Mouse (Mus musculus) kidney, adult 8-10 months (tissue): ENCODE results near the gene Shc2.

Source experiments
- DNase-seq, 2 experiments: peaks; one replicate each; pipeline ENCODE4 v3.0.0; 2022

Gene Shc2

DNA sequence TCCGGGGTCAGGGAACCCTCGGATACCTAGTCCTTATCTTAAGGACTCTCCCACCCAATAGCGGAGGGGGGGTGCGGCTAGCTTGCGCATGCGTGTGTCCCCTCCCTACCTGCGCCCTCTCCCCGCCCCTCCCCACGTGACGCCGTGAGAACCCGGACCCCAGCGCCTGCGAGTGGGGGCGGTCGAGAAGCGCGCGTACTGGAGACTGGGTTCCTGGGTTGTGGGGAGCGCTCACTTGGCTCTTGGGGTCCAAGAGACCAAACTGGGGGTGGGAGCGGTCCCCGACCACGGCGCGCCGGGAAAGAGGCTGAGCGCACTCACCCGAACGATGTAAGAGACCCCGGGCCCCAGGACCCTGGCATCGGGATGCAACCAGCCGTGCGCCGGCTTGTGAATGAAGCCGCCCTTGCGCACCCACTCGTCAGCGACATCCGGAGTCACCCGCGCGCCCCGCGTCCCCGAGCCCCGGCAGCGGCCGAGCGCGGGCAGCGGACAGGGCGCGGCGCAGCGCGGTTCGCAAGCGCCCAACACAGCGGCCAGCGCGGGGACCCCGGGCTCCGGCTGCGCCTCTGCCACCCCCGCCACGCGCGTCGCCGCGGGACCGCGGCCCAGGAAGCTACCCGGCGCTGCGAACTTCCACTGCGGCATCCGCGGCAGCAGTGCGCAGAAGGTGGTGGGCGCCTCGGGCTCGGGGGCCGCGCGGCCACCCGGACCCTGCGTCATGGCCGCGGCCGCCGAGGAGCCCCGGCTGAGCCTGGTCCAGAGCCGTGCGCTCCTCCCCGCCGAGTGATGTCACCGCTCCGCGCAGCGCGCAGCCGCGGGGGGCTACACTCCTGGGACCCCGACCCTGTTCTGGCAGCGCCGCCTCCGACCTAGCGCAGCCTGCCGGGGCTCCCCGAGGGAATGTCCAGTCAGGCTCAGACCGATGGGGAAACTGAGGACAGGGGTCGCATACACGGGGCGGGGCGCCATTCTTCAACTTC lies at the start of gene Shc2:
Shc2 (minus strand) TSS at position 791 of the 983 bp plus-strand sequence.
- DNase-seq = no peak

DNA sequence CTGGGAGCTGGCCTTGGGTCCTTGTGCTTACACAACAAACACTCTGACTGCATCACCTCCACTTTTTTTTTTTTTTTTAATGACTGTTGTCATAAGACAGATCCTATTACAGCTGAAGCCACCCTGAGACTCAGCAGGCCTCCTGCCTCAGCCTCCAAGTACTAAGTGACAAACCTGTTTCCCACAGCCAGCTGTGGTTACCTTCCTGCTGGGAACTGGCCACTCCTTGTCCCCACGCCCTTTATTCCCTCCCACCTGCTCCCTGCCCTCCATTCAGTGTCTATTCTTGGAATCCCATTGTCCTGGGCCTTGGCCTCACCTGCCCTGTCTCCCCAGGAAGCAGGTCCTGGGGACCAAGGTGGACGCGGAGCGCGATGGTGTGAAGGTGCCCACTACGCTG lies 49.8 kb upstream of the Shc2 start:
- no peak for DNase-seq

DNA sequence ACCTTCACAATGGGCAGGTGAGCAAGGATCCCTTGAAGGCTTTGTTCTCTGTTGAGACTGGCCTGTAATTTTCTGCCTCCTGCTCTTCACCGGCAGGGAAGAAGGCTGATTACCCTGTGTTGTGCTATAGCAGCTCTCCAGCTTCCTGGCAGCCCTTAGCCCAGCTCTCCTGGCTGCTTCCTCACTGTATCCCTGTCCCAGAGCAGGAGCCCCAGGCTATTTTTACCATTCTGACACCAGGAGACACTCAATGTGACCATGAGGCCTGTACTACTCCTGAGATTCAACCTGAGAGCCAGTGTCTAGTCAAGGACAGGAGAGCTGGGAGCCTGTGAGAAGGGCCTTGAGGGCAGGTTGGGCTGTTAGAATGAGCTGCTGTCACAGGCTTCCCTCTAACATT lies 49.0 kb upstream of the Shc2 start:
- DNase-seq = no peak

DNA sequence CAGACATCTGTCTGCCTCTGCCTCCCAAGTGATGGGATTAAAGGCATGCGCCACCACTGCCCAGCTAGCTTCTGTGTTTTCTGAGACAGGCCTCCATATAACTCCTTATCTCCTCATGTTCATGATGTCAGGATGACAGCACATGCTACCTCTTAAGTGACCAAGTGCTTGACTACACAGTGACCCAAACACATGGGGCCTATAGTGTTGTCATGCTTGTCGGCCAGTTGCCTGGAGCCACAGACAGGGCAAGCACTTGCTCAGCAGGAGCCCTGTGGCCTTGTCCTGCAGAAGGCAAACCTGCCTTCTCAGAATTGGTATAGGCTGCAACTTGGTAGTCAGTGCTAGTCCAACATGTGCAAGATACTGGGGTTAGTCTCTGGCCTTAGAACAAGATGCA lies 48.5 kb upstream of the Shc2 start:
- DNase-seq = no peak

DNA sequence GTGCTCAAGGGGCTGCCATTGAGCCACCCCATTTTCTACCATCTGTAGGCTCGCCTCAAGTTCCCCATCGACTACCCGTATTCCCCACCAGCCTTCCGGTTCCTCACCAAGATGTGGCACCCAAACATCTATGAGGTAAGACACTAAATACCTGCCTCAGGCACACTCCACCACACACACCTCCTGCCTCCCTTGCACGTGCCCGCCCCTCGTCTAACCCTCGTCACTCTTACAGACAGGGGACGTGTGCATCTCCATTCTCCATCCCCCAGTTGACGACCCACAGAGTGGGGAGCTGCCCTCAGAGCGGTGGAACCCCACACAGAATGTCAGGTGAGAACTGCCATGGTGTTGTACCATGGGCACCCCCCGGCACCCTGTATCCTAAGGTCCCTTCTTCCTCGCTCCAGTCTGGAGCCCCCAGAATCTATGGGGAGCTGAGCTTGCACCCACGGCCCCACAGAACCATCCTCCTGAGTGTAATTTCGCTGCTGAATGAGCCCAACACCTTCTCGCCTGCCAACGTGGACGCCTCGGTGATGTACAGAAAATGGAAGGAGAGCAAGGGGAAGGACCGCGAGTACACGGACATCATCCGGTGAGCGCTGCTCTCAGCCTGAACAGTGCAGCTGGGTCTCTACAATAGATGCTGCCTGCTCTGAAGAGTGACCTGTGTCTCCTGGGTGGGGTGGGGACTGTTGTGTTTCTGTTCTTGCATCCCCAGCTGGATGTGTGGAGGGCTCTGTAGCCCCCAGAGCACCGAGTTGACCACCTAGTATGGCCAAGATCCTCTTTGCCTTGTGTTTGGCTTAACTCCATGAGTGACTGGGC lies 47.3 kb upstream of the Shc2 start:
- no peak for DNase-seq

DNA sequence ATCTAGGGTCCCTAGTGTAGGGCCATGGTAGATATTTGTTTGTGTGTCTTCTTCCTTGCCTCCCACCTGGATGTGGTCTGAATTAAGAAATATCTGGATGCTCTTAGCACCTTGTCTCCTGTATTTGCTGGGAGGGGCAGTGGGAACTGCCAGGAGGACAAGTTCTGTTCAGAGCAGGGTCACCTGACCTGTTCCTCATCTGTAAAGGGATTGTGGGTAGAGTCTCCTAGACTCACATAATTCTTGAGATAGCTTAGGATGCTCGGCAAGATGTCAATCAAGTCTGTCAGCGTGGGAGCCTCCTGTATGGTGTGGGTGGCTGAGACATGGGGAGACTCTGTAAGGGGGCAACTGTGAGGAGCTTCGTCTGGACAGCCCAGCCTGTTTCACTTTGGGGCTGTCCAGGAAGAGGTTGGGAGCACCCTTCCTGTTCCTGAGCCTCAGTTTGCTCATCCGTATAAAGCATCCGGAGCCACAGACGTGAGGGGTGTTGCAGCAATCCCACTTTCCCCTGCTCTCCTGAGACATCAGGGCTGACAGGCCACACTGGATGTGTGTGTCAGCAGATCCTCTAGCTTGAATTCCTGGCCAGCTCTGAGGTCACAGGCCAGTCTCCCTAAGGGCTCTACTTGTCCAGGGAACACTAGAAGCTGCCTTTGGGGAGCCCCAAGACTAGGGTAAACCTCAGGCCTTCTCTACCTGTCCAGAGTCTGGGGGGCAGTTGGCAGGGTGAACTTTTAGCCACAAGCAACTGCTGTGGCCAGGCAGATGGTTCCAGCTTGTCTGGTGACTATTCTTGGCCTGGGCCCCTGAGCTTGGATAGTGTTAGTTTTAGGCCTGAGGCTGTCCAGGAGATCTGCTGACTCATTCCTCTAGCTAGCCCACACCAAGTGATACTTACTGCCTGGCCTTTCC lies 46.3 kb upstream of the Shc2 start:
- no peak for DNase-seq

DNA sequence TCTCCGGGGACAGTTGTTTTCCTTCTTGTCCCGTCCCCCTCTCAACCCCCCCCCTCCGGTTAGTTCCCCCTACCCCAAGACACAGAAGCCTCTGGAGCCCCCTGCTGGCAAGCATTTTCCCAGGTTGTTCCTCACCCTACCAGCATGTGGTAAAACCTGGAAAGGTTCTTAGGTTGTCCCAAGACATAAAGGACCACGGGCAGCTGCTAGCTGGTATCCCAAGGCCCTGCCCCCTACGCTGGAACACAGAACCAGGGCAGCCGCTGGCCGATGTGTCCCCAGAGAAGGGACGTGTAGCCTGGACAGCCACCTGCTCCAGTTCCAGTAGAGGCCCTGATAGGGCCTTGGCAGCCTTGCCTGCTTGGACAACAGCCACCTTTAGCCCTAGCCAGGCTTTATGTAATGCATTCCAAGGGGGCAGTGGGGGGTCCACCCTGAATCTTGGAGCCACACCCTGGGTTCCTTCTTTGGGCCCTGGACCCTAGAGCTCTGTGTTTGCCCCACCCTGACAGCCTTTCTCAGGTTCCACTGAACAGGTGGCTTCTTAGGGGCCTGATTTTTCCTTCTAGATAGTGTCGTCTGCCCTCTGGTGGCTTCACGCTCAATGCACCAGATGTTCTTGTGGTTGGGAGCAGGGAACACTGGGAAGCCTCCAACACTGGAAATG lies 45.3 kb upstream of the Shc2 start:
- peak; percentile 70 to 81 for DNase-seq

DNA sequence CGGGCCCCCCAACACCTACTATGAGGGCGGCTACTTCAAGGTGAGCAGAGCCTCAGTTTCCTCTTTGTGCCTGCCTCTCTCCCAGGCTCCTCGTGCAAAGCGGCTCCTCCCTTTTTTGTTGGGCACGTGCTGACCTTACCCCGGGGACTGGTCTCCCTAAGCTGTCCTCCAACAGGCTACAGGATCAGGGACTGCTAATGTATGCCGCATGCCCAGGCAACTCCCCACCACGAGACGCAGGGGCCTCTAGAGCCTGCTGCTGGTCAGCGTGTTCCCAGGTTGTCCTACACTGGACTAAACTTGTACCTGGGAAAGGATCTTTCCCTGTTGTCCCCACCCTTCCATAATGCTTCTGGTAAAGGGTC lies 44.8 kb upstream of the Shc2 start:
- no peak for DNase-seq

DNA sequence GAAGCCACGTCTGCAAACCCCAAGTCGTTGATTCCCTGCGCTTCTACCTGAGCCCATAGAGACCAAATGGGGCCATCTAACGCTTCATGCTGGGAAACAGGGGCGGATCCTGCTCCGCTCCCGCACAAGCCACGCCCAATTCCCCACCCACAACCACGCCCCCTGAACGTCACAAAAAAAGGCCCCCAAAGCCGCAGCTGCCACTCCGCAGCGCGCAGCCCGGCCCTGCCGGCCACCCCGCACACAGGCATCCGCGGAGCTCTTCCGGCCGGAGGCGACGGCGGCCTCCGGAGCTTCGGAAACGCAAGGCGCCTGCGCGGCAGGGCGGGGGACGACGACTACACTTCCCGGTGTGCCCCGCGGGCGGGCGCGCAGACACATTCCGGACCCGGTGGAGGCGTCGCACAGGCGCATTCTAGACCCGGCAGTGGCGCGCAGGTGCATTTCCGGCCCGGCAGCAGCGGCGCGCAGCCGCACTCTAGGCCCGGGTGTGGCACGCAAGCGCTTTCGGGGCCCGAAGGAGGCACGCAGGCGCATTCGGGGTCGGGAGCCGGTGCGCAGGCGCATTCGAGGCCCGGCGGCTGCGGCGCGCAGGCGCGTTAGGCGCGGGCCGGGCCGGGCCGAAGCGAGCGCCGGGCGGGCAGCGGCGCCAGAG lies 44.0 kb upstream of the Shc2 start, which contains the start of gene Cdc34:
Cdc34 (plus strand) TSS at position 605 of the 655 bp plus-strand sequence.
- DNase-seq = peak; percentile 99 to 100

DNA sequence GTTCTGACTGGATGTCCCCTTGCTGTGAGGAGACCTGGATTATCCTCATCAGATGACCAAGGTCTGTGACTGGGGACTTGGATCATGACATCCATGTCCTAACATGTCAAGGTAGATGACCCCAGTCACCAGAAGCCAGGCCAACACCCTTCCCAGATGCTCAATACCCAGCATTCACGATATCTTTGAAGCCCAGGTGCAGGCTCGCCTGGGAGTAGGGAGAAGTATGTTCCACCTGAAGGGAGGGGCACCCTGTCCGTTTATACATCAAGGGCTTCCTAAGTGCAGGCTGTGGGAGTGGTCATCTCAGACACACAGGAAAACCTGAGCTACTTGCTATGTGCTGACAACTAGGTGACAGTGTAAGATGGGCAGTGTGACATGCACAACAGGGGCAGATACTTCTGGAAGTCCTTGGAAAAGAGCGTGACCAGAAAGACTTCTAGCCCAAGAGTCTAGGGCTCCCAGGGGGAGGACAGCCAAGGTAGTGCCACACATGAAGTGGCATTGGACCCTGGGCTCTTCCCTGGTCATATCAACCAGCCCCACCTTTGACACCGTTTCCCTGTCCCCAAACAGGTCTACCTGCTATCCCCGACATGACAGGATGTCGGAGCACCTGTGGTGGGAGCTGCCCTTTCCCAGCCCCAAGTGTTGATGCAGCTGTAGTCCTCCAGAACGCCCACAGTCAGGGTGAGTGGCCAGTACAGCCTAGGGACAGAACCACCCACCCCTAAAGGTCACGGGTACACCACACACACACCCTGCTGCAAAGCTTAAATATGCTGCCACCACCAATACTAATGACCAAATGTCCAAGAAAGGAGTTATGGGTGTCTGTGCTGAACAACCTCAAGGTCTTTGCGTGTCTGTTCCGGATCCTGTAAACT lies 43.1 kb upstream of the Shc2 start:
- DNase-seq = no peak

DNA sequence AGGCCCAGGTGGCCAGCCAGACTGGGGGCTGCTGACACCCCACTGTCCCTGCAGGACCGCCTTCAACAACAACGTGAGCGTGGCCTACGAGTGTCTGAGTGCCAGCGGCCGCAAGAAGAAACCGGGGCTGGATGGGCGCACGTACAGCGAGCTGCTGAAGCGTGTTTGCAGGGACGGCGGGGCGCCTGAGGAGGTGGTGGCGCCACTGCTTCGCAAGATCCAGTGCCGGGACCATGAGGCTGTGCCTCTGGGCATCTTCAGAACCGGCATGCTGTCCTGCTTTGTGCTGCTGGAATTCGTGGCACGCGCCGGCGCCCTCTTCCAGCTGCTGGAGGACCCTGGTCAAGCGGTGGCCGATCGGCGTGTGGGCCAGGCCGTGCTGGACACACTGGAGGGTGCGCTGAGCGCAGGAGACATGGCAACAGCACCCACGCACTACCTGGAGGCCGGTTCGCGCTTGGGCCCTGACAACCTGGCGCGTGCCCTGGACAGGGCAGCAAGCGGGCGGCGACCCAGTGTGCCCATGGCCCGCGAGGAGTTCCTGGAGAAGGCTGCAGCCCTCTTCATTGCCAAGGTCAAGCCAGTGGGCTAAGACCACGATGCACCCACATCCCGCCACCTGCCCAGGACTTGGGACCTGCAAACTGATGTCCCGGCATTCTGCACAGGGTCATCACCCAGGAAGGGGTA lies 37.8 kb upstream of the Shc2 start:
- DNase-seq = no peak

DNA sequence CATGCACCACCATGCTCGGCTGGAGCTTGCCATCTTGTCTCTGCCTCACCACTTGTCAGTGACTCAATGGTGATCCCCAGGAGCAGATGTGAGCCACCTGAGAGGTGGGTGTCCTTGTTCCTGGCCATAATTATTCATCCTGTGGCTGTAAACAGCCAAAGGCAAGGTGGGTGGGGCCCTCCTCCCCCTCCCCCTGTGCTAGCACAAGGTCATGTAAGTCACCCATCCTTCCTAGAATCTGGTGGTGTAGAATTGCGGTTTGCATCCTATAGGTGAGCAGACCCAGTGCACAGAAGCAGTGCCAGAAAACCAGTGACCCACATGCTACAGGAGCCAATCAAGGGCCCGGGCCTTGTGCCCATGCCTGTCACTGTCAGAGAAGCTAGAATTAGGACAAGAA lies 35.3 kb upstream of the Shc2 start:
- no peak for DNase-seq

DNA sequence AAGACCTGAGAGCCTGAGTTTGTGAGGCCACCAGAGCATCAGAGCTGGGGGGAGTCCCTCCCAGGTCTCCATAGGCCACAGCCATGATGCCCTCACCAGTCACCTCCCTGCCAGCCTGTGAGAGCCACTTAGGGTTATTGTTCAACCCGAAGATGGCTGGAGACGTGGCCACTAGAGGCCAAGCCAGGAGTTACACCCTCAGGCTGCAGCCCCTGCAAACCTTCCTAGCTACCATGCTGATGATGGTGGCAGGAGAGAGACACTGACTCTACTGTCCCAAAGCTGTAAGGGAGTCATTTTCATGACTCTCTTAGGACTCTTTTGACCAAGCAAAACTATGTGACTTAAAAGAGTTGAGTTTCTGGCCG lies 34.4 kb upstream of the Shc2 start:
- no peak for DNase-seq

DNA sequence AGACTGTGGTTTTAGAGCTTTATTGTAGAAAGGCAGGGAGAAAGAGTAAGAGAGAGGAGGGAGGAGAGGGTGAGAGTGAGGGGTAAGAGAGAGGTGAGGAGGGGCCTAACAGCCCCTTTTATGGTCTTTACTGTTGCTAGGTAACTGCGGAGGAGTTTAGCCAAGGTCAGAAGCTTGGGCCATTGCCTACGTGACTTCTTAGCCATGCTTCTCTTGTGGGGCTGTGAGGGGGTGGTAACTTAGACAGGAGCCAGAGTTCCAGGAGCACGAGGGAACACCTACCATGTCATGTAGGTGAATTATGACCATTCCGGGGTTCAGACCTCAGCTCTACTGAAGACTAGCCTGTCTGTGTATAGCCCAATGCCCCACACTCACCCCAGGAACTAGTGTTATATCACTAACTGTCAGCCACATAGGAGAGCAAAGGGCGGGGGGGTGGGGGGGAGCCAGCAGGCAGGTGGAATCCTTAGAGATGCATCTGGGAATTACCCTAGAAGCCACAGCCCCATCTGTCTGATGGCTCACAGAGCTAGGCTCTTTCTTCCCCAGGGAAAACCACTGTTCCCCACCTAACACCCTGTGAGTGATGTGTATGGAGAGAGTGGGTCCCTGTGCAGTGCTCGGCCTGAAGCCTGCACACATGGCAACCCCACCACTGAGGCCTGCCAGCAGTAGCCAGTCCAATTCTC lies 33.8 kb upstream of the Shc2 start:
- no peak for DNase-seq

DNA sequence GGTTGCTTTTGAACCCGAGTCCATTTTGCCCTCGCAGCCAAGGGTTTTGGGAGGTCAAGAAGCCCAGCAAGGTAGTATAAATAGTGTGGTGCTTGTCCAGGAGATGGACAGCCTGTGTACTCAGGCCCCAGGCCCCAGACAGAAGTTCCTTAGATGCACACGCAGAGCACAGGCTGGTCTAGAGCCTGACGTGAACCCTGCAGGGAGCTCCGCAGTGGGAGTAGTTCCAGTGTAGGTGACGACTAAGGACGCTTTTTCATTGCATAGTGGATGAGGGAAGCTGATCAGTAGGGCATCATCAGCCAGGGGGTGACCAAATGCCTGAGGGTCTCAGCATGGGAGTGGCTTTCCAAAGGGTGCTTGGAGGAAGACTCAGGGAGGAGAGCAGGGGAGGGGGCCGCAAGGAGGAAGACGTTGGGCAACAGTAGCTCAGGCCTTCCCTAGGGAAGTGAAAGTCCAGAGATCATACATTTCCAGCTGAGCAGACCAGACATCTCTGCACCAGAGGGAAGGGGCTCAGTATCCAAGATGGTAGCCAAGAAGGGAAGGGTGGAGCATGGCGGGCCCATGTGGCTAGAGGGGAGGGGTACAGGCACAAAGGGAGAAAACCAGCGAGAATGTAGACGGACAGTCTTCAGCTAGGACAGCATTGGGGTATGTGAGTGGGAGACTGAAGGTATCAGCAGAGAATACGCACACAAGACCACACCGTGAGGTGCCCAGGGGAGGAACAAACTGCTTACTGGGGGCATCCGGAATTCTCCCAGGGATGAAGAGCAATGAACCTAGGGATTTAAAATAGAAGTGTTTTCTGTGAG lies 32.6 kb upstream of the Shc2 start:
- DNase-seq = no peak

DNA sequence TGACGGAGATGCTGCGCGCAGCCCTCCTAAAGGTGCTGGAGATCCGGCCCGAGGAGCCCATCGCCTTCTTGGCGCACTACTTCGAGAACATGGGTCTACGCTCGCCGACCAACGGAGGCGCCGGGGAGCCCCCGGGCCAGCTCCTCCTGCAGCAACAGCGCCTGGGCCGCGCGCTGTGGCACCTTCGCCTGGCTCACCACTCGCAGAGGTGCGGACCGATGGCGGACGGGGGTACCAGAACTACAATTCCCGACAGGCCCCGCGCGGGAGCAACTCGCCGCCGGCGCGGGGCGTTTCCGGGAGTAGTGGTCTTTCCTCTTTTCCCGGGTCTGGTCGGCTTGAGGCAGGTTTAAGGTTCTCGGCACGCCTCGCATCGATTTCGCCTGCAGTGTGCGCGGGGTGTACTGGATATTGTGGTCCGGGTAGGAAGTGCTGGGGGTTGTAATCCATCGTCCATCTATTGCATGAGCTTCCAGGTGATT lies 31.9 kb upstream of the Shc2 start:
- peak; percentile 54 to 70 for DNase-seq

DNA sequence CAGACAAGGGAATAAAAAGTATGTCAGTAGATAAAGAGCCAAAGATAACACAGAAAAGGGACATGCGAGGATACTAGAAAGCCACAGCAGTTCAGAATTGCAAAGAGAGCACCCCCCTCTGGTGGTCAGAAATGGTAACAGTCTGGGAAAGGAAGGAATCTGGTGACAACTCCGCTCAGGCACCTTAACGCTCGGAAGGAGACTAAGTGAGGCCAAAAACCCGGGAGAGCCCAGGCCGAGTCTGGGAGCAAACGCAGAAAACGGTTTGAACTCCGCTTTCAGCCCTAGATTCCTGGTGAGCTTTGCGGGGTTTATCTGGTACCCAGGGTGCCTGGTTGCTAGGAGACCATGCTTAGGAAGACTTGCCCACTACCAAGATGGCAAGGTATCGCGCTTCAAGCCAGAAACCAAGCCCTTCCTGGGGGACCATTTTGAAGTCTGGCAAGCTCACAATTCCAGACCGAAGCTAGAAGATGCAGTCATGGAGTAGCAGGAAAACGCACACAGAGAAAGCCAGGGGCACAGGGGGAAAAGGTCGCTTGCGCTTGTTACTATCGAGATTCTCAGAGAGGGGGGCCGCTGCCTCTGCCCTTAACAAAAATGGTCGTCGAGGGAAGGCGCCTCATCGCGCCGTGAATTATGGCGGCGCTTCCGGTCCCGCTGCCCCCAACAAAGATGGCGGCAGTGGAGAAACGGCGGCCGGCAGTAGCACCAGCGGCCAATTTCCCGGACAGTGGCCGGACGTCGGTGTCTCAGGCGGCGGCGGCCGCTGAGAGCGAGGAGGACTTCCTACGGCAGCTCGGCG lies 31.3 kb upstream of the Shc2 start, which contains the start of gene Tpgs1:
Tpgs1 (plus strand) TSS at position 599 of the 805 bp plus-strand sequence.
- peak; percentile 90 for DNase-seq
